Mouse (Mus musculus): ENCODE data around the gene Slc22a14. TPM values are rescaled to one million over a fixed set of nuclear protein-coding genes. Genes with fewer than 3 reads are reported as not detected.

The Slc22a14 gene
- polyA plus RNA-seq, 1 experiment from 2014 or later, result not detected

GRCm38 (mm10) chr9:119128436-119129181 lies 236.7 kb downstream of the Slc22a14 start:
- H3K9me3 ChIP-seq (ENCODE audit: control insufficient read depth, low read length), result no peaks in the 10 kb centered on the region
- no peaks in the 10 kb centered on the region for H3K4me1 ChIP-seq (replicated peaks; ENCODE audit: control insufficient read depth, insufficient read depth, low read length)
- DNase-seq (ENCODE audit: low spot score), result no peak
- no peak overlapping the region for H3K27ac ChIP-seq (ENCODE audit: low read depth, low read length)
- H3K27me3 ChIP-seq (ENCODE audit: control insufficient read depth, insufficient read depth, low read length), result no peaks in the 10 kb centered on the region
- no peak for ATAC-seq (ENCODE audit: low FRiP score)
- no peak overlapping the region for H3K4me3 ChIP-seq (ENCODE audit: low read depth, low read length)
- no peak overlapping the region for H3K9ac ChIP-seq (ENCODE audit: low read depth, low read length)
- H3K4me2 ChIP-seq (replicated peaks; ENCODE audit: low read depth, low read length), result no peak overlapping the region
- 79% methylated on average over 12 of the region's 12 CpGs for WGBS
- H3K36me3 ChIP-seq (ENCODE audit: control insufficient read depth, insufficient read depth, low read length), result no peaks in the 10 kb centered on the region

- no peak overlapping the region for H3K4me2 ChIP-seq (replicated peaks; ENCODE audit: low read depth, low read length)
- H3K4me1 ChIP-seq (replicated peaks; ENCODE audit: control insufficient read depth, insufficient read depth, low read length), result no peaks in the 10 kb centered on the region
- H3K27ac ChIP-seq (ENCODE audit: low read depth, low read length), result no peak overlapping the region
- no peak overlapping the region for H3K9ac ChIP-seq (ENCODE audit: low read depth, low read length)
- H3K9me3 ChIP-seq (ENCODE audit: control insufficient read depth, low read length), result no peaks in the 10 kb centered on the region
- no peaks in the 10 kb centered on the region for H3K36me3 ChIP-seq (ENCODE audit: control insufficient read depth, insufficient read depth, low read length)
- 84% methylated on average over 18 of the region's 18 CpGs for WGBS
- DNase-seq (ENCODE audit: low spot score), result no peak
- no peaks in the 10 kb centered on the region for H3K27me3 ChIP-seq (ENCODE audit: control insufficient read depth, insufficient read depth, low read length)
- H3K4me3 ChIP-seq (ENCODE audit: low read depth, low read length), result no peak overlapping the region
- no peak for ATAC-seq (ENCODE audit: low FRiP score)
These were observed 242.6 kb downstream of the Slc22a14 start for GRCm38 (mm10) chr9:119122596-119123369.

- 76% methylated on average over 3 of the region's 3 CpGs for WGBS
- ATAC-seq (ENCODE audit: low FRiP score), result no peak
- no peak overlapping the region for H3K27ac ChIP-seq (ENCODE audit: low read depth, low read length)
These were observed 245.2 kb downstream of the Slc22a14 start for GRCm38 (mm10) chr9:119120168-119120560.

More at GRCm38 (mm10) chr9:119120168-119120560, 245.2 kb downstream of the Slc22a14 start:
- Histone ChIP-seq H3K9ac (ENCODE audit: low read depth, low read length) (no peak overlapping the region), H3K4me2 (replicated peaks; ENCODE audit: low read depth, low read length) (no peak overlapping the region), H3K36me3 (ENCODE audit: control insufficient read depth, insufficient read depth, low read length) (no peaks in the 10 kb centered on the region), H3K4me1 (replicated peaks; ENCODE audit: control insufficient read depth, insufficient read depth, low read length) (no peaks in the 10 kb centered on the region), H3K4me3 (ENCODE audit: low read depth, low read length) (no peak overlapping the region), H3K9me3 (ENCODE audit: control insufficient read depth, low read length) (no peaks in the 10 kb centered on the region), H3K27me3 (ENCODE audit: control insufficient read depth, insufficient read depth, low read length) (no peaks in the 10 kb centered on the region)
- DNase-seq (ENCODE audit: low spot score), result no peak

Other genes with a start within 250 kb of the Slc22a14 start
- gene Acaa1b, start 208.5 kb downstream of the Slc22a14 start, polyA plus RNA-seq (2014; fragmentation: Nextera tagmentation; extraction: Ambion mirVana), result 1.4 and 1.7 TPM in 2 replicates
- not detected in 2 replicates for gene Gm47289, start 206.4 kb downstream of the Slc22a14 start, polyA plus RNA-seq (2014; fragmentation: Nextera tagmentation; extraction: Ambion mirVana)
- gene Slc22a13, start 156.5 kb downstream of the Slc22a14 start, polyA plus RNA-seq (2014; fragmentation: Nextera tagmentation; extraction: Ambion mirVana), result not detected in 2 replicates
- 15.6 and 17.1 TPM in 2 replicates for gene Oxsr1, start 43.1 kb downstream of the Slc22a14 start, polyA plus RNA-seq (2014; fragmentation: Nextera tagmentation; extraction: Ambion mirVana)
- gene Acaa1a, start 25.9 kb downstream of the Slc22a14 start, polyA plus RNA-seq (2014; fragmentation: Nextera tagmentation; extraction: Ambion mirVana), result 55.2 and 62.6 TPM in 2 replicates
- 5.7 and 7.4 TPM in 2 replicates for gene Myd88, start 24.1 kb downstream of the Slc22a14 start, polyA plus RNA-seq (2014; fragmentation: Nextera tagmentation; extraction: Ambion mirVana)
- gene Xylb, start 8.2 kb downstream of the Slc22a14 start, polyA plus RNA-seq (2014; fragmentation: Nextera tagmentation; extraction: Ambion mirVana), result 4.6 and 5.4 TPM in 2 replicates
- 75.9 and 83.3 TPM in 2 replicates for gene Acvr2b, start 36.6 kb upstream of the Slc22a14 start, polyA plus RNA-seq (2014; fragmentation: Nextera tagmentation; extraction: Ambion mirVana)
- gene Exog, start 79.4 kb upstream of the Slc22a14 start, polyA plus RNA-seq (2014; fragmentation: Nextera tagmentation; extraction: Ambion mirVana), result 46.2 and 47.3 TPM in 2 replicates
- gene Scn5a, start 213.5 kb upstream of the Slc22a14 start, polyA plus RNA-seq (2014; fragmentation: Nextera tagmentation; extraction: Ambion mirVana), result 0.22 and 0.36 TPM in 2 replicates

Data from hindbrain, embryonic 11.5 days (tissue).